Mouse (Mus musculus): Measurements from ENCODE around the gene Stac3. TPM values are rescaled to one million over a fixed set of nuclear protein-coding genes. Genes with fewer than 3 reads are reported as not detected.

Gene Stac3
- 1 to 10 TPM; 2.4 to 3.5 TPM for total RNA-seq (2021)
- long read RNA-seq = 0 reads

- DNase-seq (ENCODE audit: low spot score in 2 of 2) = no peak
Observed at GRCm38 (mm10) chr10:127500894-127501893, at the start of gene Stac3. Stac3 (plus strand) TSS chr10:127501686.

GRCm38 (mm10) chr10:127453701-127454100 lies 47.8 kb upstream of the Stac3 start:
- DNase-seq (ENCODE audit: low spot score in 2 of 2) = no peak

- peak; percentile 24 to 46 for DNase-seq (ENCODE audit: low spot score in 2 of 2)
Observed at GRCm38 (mm10) chr10:127462411-127463096, 38.9 kb upstream of the Stac3 start.

GRCm38 (mm10) chr10:127471281-127471988 lies 30.1 kb upstream of the Stac3 start:
- DNase-seq (ENCODE audit: low spot score in 2 of 2) = no peak

DNA sequence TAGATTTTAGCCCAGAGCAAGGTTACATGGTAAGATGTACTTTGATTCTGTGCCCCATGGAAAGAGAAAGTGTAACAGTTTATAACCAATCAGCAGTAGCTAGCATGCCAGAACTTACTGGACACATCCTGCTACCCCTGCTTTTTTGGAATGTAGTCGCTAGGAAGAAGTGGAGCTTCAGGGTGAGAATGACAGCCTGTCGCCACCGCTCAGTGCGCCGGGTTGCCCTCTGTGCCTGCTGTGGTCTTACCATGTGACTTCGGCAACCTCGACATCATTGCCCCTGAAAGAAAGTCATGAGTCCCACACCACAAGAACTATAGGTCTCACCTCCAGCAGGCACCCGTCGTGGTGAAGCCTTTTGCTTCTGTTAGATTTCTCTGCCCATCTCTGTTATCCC lies 28.8 kb upstream of the Stac3 start:
- DNase-seq (ENCODE audit: low spot score in 2 of 2) = no peak

- no peak for DNase-seq (ENCODE audit: low spot score in 2 of 2)
Observed at GRCm38 (mm10) chr10:127475175-127475574, 26.3 kb upstream of the Stac3 start.

DNA sequence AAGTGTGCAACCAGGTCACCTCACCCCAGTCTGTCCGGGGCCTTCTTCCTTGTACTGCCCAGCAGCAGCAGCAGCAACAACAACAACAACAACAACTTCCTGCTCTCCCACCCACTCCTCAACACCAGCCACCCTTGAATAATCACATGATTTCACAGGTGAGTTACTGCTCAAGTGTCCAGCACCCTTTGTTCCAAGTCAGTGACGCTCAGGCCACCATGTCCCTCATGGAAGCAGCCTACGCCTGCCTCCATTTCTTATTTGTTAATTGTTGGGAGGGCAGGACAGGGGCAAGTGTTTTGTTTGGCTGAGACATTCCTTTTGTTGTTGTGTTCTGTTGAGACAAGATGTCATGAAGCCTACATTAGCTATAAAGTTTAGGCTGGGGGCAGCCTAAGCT lies 24.9 kb upstream of the Stac3 start:
- DNase-seq (ENCODE audit: low spot score in 2 of 2) = no peak

DNA sequence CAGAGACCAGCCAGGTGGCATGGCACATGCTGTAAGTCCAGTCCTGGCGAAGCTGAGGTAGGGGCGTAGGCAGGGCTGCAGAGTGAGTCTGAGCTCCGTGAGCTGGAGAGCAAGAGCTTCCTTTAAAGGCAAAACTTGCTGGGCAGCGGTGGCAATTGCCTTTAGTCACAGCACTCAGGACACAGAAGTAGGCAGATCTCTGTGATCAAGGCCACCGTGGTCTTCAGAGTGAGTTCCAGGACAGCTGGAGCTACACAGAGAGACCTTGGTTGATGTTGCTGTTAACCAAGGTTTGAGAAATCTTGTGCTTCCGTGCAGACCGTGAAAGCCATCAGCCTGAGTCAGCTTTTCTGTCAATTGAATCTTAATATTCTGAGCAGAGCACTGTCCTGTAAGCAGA lies 24.2 kb upstream of the Stac3 start:
- DNase-seq (ENCODE audit: low spot score in 2 of 2) = no peak

DNA sequence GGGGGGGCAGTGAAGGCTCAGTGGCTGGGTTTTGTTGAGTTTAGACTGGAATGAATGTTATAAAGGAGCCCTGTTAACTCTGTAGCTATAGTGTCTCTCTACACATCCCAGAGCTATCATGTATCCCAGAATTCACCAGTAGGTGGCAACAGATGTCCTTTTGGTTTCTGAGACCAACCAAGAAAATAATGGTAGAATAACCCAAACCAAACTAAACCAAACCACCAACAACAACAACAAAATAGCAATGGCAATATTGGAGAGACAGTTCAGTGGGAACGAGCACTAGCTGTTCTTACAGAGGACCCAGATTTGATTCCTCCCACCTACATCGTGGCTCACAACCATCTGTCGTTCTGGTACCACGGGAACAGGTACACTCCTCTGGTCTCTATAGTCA lies 22.4 kb upstream of the Stac3 start:
- DNase-seq (ENCODE audit: low spot score in 2 of 2) = peak in 1 of 2 experiments; percentile 61

GRCm38 (mm10) chr10:127480833-127481813 lies 20.4 kb upstream of the Stac3 start:
- peak; percentile 60 to 83 for DNase-seq (ENCODE audit: low spot score in 2 of 2)

DNA sequence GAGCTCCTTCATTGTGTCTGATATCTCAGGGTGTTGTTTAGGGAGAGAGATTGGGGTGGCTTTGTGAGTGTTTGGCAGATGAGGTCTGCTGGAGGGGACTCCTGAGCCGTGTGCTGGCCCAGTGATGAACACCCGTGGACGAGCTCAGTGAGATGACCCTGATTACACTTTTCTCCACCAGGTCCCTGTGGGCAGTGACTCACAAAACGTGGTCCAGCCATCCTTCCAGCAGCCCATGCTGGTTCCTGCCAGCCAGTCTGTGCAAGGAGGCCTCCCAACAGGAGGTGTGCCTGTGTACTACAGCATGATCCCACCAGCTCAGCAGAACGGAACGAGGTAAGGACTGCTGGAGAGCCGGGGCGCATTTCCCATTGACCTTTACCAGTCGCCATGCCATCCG lies 16.3 kb upstream of the Stac3 start:
- DNase-seq (ENCODE audit: low spot score in 2 of 2) = no peak

DNA sequence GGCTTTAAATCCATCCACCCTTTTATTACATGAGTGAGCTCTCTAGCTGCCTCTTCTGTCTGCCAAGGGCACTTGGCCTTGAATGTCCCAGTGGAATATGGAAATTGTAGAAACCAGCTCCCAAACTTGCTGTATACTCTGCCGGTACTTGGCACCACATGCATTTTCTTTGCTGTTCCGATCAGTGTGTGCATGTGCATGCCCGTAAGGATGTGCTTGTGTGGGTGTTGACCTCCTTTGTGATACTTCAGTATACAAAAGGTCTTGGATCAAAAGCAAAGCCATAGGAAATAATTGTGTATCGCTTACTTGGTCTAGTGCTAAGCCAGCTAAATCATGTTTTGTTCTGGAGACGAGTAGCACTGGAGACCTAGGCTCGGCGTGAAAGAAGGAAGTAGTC lies 12.6 kb upstream of the Stac3 start:
- no peak for DNase-seq (ENCODE audit: low spot score in 2 of 2)

GRCm38 (mm10) chr10:127490160-127491127 lies 11.0 kb upstream of the Stac3 start:
- no peak for DNase-seq (ENCODE audit: low spot score in 2 of 2)

DNA sequence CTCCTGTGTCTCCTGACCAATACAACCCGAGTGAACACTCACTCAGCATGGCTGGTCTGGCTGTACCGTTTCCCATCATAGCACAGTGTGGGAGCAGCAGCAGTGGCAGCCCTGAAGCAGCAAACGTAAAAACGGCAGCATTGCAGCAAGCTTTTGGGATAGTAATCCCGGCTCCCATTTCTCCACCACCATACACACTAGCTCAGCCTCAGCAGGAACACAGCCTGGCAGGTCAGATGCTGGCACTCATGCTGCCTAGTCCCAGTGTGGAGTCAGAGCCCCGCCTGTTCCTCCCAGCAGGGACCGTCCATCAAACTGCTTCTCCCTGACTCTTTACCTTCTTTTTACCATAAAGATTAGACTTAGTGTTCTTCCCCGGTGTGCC lies 10.4 kb upstream of the Stac3 start:
- DNase-seq (ENCODE audit: low spot score in 2 of 2) = no peak

GRCm38 (mm10) chr10:127492118-127492517 lies 9.4 kb upstream of the Stac3 start:
- DNase-seq (ENCODE audit: low spot score in 2 of 2) = no peak

DNA sequence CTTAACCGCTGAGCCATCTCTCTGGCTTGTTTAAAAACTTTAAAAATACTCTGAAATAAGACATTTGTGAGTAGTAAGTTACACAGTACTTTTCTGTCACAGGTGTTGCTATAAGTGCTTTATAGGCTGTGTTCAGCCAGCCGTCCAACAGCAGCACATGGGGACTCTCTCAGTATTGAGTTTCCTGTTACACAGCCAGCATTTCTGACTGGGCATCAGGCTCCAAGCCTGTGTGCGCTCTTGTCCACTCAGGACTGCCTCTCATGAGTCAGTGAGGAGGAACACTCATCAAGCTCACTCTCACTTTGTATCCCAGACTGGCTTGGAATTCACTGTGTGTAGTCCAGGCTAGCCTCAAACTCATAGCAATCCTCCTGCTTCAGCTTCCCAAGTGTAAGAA lies 5.3 kb upstream of the Stac3 start:
- no peak for DNase-seq (ENCODE audit: low spot score in 2 of 2)

- no peak for DNase-seq (ENCODE audit: low spot score in 2 of 2)
Observed at GRCm38 (mm10) chr10:127499516-127499915, 2.0 kb upstream of the Stac3 start.

DNA sequence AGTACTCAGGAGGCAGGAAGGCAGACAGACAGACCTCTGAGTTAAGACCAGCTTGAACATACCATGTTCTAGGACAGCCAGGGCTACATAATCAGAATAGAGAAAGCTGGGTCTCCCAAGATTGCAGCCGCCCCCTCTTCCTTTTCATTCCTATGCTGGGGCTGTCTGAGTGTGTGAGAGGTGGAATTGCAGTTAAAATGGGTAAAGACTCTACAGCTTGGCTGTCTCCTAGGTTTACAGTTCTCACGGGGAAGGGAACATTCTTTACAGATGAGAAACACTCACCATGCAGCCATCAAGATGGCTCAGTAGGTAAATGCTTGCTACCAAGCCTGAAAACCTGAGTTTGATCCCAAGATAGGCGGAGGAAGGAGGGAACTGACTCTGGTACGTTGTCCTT lies 1.4 kb upstream of the Stac3 start:
- DNase-seq (ENCODE audit: low spot score in 2 of 2) = no peak

- DNase-seq (ENCODE audit: low spot score in 2 of 2) = peak; percentile 46 to 74
Observed at GRCm38 (mm10) chr10:127508239-127508638, 6.8 kb downstream of the Stac3 start.
